Mouse (Mus musculus) adrenal gland, adult 8-10 months (tissue): ENCODE results near the gene Tkt. TPM values are rescaled to one million over a fixed set of nuclear protein-coding genes. Genes with fewer than 3 reads are reported as not detected.

Source experiments
- DNase-seq: peaks from one replicate; pipeline ENCODE4 v3.0.0; 2022
- total RNA-seq, 4 experiments: library from RNA; stranded (reverse); gene quantifications; 2 replicates each; pipeline ENCODE4 v1.2.4; 2022

The Tkt gene
- total RNA-seq, 4 experiments from 2014 or later: 361 to 1,078 (median 577) TPM

GRCm38 (mm10) chr14:30586780-30587461, 38.8 kb downstream of the Tkt start:
- no peak for DNase-seq

- DNase-seq: no peak
Measured at GRCm38 (mm10) chr14:30590041-30590645, 42.0 kb downstream of the Tkt start.

- DNase-seq: peak; percentile 53
Measured at GRCm38 (mm10) chr14:30590918-30591317, 42.8 kb downstream of the Tkt start.

DNA sequence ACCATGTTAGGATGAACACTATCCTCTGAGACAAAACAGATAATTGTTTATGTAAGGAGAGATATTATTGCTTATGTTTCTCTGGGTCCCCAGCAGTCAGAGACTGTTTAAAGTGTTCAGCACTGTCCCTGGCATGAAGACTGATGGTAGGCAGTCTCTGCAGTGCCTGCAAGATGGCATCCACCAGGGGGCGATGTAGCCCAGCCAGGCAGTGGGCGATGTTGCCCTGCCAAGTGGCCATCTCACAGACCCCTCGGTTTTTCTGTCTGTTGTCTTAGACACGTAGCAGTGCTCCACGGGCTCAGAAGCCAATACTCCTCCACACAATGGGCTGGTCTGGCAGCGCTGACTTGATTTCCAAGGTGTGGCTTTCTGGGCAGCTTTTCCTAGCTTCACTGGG, 43.3 kb downstream of the Tkt start:
- peak; percentile 62 for DNase-seq

DNA sequence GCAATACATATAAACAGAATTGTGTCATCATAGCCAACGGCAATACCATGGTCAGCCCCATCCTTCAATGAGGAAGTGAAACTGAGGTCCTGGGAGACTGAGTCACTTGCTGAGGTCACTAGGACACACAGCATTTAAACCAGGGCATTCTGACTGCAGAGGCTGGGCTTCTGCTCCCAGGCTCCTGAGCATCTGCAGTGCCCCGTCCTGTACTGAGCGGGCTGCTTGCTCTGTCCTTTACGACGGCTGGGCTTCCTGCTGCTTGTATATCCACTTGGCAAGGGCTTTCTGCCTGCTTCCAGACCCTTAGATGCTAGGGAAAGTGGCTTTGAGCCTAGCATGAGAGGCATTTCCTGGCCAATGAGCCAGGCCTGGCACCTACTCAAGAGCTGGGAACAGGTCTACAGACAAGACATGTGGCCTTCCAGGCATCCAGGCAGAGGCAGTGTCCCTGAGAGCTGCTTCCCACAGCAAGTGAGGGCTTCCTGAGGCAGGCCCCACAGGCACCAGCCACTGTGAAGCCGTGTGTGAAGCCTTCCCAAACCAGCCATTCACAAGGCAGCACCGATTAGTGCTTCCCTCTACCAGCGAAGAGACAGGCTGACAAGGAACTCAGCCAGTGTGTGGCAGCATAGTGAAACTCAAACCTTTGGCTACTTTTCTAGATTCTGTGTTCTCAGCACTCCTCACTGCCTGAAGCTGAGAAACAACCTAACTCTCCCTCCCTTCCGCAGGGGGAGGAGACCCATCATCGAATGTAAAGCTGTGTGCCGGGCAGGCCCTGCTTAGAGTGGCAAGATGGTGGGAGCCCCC, 45.3 kb downstream of the Tkt start:
- DNase-seq: peak; percentile 73

GRCm38 (mm10) chr14:30594092-30594695, 46.0 kb downstream of the Tkt start:
- peak; percentile 58 for DNase-seq

DNA sequence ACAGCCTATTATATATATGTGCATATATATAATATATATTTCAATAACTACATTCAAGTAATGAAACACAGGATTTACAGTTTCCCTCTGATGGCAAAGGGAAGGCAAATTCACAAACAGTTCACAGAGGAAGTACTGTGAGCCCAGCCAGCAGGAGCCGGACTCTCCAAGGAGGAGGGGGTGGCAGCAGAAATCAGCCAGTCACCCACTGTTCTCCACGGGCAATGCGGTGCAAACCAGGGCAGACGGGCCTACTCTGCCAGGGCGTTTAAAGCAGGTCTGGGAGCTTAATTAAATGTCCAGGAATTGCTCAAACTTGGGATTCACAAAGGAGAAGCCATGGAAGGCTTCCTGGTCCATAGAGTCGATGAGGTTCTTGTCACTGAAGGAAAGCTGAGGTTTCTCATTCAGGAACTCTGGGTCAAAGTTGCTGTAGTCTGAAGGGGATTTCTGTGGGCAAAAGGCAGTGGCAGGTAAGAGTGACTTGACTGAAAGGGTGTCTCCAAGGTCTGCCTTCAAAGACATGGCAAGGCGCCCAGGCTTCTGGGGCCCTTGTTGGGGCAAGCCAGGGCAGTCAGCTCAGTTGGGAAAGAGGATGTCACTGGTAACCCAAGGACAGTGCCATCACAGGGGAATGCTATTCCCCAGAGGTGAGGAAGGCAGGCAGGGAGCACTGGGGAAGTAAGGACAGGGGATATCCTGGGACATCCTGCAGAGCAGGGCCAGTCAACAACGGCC, 47.6 kb downstream of the Tkt start:
- peak; percentile 90 for DNase-seq

DNA sequence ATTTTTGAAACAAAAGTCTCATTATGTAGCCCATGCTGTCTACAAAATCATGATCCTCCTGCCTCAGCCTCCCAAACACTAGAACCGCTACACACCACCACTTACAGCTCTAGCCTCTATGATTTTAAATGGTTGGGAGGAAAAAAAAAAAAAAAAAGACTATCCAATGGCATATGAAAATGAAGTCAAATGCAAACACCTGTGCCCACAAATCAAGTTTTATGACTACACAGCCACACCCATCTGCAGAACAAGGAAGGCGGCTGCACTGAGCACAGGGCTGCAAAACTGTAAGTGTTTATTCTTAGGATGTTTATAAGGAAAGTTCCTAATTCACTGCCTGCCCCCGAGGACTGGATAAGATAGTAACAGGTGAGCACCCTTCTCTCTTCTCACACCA, 48.2 kb downstream of the Tkt start:
- DNase-seq: no peak

GRCm38 (mm10) chr14:30597142-30597541, 49.0 kb downstream of the Tkt start:
- DNase-seq: no peak

DNA sequence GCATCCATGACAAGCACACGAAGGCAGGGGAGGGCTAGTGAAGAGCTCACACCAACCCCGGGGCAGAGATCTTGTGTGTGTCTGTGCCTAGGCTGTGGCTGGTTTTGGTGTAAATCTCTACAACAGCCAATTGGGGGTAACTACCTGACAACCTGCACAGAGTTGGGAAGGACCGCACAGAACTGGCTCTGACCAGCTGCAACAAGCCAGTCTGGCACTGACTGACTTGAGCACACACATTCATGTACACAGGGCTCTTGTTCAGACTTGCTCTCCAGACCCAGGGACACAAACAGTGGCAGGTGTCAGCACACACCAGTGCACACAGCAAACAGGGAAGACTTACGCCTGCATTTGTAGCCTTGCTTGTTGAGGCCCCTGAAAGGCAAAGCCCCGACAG, 58.7 kb downstream of the Tkt start:
- DNase-seq: no peak

- DNase-seq: no peak
Measured at GRCm38 (mm10) chr14:30607696-30608095, 59.5 kb downstream of the Tkt start.

DNA sequence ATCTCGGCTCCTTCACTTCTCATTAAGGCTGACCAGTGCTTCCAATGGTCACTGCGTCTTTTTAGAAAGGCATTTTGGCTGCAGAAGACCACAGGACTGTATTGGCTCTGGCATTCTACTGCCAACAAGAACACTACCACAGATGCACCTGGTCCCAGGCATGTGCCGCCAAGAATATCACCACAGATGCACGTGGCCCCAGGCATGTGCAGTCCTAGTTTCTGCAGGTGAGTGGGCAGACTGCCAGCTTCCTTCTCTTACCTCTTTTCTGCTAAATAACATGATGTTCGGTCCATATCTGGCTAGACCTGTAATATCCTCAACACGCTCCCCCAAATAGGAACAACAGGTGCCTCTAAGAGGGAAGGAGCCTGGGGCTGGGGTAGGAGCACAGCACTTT, 60.0 kb downstream of the Tkt start:
- DNase-seq: no peak

GRCm38 (mm10) chr14:30609499-30609898, 61.3 kb downstream of the Tkt start:
- no peak for DNase-seq

GRCm38 (mm10) chr14:30610304-30610703, 62.1 kb downstream of the Tkt start:
- no peak for DNase-seq

DNA sequence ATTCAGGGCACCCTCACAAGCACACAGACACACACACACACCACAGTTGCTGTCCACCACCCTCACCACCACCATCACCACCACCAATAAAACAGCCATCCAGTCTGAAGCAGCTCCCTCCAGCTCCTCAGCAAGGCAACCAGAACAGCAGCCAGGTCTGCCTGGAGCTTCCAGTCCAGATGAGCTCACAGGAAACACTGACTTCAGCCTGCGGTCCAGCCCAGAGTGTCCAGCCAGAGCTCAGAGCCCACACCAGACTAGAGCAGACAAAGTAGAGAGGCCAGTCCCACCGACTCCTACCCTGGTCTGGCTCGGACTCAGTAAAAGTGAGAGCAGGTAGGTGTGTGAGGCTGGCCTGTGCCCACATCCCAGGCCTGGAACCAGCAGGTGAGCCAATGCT, 62.8 kb downstream of the Tkt start:
- no peak for DNase-seq

DNA sequence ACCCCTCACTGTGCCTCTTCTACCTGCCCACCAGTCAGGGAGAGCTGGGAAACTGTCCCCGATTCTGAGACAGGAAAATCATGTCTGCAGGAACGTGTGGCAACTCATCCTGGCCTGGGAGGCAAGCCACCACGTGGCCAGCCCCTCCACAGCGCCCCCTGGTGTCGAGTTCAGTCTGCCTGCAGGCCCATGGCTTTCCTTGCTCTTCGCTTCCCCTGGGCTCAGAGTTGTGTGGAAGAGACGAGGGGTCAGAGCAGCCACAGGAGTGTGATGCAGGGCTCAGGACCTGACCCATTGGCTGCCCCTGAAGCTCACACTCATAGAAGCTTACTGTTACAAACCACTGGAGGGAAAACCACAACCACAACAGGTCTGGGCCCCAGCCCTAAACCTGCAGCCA, 64.4 kb downstream of the Tkt start:
- DNase-seq: peak; percentile 69

DNA sequence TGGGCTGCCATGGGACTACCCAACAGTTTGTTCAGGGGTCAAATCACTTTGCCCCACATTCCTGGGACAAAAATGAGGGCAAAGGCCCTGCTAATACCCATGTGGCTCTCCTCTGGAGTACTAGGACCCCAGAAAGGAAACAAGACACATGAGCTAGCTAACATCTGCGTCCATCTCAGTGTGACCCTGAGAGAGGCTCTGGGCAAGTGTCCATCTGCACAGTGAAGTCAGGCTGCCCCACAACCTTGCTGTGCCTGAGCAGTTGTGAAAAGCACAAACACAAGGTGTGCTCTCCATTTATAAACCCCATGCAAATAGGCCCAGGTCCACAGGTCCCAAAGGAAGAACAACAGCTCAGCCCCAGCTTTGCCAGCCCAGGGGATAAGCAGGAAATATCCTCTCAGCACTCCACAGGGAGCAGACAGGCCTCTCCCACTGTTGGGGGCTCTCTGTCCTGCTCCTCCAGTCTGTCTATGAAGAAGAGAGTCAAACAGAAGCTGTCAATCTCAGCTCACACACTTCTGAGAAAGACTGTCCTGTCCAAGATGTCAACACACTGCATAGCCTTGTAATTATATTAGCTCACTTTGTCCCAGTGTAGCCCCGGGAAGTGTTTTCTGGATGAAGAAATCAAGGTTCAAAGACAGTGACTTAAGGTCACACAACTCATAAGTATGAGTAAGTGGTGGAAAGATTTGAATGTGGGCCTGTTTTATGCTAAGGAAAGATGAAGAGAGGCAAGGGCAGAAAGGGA, 65.0 kb downstream of the Tkt start:
- peak; percentile 55 for DNase-seq

- no peak for DNase-seq
Measured at GRCm38 (mm10) chr14:30616751-30617150, 68.6 kb downstream of the Tkt start.

DNA sequence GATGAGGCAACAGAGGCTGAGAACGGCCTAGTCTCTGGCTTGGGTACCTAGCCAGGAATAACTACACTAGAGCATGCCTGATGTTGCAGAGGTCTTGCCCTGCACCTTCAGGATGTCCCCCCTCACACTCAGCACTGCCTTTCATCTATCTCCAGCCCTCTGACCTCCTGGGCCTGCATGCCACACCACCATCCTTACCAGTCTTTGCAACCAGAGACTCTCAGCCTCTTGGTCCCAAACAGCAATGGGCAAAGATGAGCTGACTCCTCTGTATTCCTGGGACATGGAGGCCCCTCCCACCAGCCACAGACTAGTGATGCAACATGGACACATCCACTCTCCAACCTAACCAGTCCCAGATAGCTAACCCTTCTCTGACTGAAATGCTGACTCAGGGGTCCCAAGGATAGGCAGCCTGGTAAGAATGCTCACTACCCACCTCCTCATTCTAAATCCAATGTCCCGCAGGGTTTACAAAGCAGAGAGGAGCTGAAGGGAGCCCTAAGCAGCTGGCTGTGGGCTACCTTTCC, 70.7 kb downstream of the Tkt start:
- no peak for DNase-seq

DNA sequence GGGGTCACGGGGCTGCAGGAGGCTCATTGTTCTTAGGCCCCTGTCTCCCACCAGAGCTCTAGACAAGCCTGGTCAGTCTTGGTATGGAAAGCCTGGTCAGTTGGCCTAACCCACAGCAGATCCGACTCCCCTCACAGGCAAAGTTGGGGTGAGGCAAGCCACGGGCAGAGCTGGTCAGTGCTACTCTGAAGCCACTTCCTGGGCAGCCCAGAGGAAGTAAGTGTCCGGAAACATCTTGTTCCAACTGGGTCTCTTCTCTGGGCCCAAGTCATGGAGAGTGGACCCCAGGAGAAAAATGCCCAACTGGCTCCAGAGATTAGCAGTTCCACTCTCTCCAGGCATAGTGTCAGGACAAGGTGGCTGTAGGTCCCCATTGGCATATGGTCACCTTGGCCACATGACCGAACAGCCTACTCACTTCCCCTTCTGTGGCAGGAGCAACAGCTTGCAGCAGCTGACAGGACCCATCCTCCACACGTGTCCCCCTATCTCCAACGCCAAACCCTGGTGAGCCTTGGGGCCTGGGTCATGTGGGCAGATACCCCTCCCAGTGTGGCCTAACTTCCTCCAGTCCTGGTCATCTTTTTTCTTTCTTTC, 71.9 kb downstream of the Tkt start:
- no peak for DNase-seq

GRCm38 (mm10) chr14:30622130-30622529, 74.0 kb downstream of the Tkt start:
- DNase-seq: no peak
